Mouse (Mus musculus): Measurements from ENCODE around the gene Bola1.
A peak's percentile ranks its signal among the peaks of the same experiment; 100 is the strongest.

Gene Bola1

DNA sequence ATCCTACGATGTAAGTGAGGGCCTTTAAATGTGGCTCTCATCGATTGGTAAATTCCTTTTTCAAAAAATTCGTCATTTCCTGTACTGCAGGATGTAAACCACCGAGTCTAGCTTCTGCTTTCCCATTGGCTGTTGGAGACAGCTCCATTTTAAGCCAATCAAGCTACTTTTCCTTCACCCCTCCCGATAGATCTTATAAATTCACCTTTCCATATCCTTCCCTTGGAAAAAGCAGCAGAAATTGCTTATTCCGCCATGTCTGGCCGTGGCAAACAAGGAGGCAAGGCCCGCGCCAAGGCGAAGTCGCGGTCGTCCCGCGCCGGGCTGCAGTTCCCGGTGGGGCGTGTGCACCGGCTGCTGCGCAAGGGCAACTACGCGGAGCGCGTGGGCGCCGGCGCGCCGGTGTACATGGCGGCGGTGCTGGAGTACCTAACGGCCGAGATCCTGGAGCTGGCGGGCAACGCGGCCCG is at the start of gene Bola1, which contains the start of gene Hist2h2ab:
Gene Bola1 (minus strand): TSS at position 49 of the 470 bp plus-strand sequence.
Gene Hist2h2ab (plus strand): TSS at position 205 of the 470 bp plus-strand sequence.
- DNase-seq (ENCODE audit: low spot score): peak; percentile 78

DNA sequence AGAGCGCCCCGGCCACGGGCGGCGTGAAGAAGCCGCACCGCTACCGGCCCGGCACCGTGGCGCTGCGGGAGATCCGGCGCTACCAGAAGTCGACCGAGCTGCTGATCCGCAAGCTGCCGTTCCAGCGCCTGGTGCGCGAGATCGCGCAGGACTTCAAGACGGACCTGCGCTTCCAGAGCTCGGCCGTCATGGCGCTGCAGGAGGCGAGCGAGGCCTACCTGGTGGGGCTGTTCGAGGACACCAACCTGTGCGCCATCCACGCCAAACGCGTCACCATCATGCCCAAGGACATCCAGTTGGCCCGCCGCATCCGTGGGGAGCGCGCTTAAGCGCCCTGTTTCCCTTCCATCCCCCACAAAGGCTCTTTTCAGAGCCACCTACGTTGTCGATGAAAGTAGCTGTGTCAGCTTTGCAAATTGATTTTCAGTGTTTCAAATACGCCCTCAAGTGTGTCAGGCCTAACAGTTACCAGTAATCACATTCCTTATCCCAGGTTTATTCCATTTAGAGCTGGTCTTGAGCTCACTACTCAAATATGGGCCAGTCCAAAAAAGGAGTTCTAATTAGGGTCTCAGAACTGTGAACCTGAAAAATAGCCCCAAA is 49.4 kb upstream of the Bola1 start:
- DNase-seq (ENCODE audit: low spot score): peak; percentile 63

DNA sequence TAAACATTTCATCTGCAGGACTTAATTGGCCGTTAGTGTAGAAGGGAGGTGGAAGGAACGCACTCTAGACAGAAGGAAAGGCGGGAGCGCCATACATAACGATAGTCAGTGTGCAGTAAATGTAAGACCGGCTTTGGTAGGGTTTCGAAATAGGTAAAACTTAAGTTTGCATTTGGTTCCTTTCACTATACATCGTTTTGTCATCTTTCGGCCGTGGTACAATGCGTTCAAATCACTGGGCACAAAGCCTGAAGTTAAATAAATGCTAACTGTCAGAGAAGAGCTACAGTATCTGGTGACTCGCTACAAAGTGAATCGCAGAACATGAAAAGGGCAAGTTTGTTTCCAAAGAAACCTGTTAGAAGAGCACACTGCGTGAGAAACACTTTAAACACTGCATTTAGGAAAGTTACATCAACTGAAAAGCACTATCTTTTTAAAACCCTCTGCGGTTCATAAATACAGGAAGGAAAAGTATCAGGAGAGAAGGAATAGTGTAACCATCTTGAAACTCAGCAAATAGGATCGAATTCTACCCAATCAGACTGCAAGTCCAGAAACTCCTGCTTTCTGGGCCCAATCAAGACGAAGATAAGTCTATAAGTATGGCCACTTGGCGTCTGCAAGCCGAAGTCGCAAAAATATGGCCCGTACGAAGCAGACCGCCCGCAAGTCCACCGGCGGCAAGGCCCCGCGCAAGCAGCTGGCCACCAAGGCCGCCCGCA is 48.7 kb upstream of the Bola1 start, which contains the start of gene Hist2h3b:
Gene Hist2h3b (plus strand): TSS at position 604 of the 725 bp plus-strand sequence.
- peak; percentile 81 for DNase-seq (ENCODE audit: low spot score)

DNA sequence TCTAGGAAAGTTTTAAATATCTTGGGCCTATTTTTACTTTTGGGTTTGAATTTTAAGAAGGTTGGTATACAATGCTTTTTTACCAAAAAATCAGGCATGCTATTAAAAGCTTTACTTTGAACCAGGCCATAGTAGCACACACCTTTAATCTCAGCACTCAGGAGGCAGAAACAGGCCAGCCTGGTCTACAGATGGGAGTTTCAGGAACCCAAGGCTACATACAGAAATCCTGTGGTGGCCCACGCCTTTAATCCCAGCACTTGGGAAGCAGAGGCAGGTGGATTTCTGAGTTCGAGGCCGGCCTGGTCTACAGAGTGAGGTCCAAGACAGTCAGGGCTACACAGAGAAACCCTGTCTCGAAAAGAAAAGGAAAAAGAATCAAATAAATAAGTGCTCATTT is 48.0 kb upstream of the Bola1 start:
- no peak for DNase-seq (ENCODE audit: low spot score)

DNA sequence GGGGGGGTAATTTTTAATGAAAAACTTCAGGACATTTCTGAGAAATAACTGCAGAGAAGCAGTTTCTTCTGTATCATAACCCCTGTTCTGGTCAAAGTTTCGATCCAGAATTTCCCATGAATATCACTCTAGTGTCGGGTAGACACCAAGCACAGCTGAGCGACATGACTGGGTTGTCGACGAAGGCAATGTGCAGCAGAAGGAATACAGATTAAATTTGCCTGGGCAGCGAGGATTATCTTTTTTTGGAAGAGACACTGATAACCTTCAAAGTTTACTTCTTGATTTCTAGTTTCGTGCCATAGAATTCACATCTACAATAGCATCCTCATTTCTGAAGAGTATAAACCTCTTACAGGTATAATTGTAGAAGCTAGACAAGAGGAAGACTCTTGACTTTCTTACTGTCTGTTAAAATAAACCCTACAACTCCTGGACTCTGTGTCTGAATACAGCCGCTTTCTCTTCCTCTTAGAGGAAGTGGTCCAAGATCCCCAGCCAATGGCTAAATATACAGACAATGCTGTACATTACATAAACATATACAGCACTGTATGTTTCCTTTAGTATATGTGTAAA is 46.7 kb upstream of the Bola1 start:
- DNase-seq (ENCODE audit: low spot score): no peak

DNA sequence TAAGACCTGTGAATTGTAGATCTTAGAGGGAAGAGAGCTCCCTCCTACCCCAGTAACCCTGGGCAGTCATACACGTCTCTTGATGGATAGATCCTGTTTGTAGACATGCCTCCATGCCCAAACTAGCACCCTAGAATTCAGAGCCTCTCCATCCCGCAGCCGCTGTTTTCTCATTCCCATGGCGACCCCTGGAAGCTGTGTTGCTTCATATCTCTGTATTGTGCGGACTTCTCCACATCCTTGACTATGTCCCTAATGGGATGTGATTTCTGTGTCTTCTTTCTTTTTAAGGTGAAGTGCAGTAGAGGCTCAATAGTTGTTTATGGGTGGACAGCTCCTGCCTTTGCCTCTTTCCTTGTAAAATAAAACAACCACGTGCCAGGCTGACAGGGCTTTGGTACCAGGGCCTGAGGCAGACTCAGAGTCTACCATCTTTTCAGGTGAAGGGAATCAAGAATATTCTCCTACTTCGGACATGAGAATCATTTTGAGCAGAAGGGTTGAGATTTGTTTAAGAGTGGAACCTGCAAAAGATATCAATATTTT is 45.0 kb upstream of the Bola1 start:
- DNase-seq (ENCODE audit: low spot score): no peak

DNA sequence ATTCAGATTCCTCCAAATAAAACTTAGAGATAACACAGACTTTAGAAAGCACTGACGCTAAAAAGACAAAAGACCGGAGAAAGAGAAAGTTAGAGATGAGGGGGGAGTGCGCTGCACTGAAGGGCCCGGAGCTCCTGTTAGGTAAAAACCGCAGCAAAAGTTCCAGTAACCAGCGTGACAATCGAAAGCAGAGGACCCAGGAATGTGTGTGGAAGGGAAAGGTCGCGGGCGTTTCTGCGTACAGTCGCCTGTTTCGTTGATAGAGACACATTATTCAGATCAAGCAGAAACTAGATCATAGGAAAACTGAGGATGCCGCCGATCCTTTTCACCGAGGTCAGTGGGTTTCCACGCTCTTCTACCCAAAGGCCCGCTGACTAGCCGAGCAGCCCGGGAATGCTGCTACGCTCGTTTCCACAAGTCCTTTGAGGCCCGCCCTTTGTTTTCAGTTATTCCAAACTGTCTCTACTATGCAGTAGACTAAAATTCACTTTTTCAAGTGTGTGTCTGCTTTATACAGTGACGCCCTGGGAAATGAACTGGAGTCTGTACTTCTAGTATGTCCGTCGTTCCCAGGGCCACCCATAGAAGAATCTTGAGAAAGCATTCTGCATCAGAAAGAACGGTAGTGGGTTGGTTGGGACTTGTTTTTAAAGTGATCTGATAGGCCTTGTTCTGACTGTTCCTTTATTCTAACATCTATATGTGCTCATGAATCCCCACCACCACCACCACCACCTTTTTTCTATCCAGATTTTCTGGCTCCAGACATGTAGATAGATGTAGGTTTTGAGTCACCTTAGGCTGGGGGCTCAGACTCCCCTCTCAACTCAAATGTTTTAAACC is 44.3 kb upstream of the Bola1 start:
- peak; percentile 57 for DNase-seq (ENCODE audit: low spot score)

DNA sequence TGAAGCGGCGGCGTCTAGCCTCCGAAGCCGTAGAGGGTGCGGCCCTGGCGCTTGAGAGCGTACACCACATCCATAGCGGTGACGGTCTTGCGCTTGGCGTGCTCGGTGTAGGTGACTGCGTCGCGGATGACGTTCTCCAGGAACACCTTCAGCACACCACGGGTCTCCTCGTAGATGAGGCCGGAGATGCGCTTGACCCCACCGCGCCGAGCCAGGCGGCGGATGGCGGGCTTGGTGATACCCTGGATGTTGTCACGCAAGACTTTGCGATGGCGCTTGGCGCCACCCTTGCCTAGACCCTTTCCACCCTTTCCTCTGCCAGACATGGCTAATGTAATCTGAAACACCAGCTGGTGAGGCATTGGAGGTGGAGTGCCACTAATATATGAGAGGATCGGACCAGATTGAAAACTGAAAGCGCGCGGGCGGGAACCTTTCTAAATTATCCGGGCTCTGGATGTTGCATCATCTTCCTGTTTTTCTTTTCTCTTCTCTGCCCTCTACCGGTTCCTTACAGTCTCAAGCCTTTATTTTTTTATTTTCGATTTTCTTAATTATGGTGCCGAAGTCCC is 43.6 kb upstream of the Bola1 start, which contains the start of gene Hist2h4:
Gene Hist2h4 (minus strand): TSS at position 333 of the 572 bp plus-strand sequence.
- peak; percentile 97 for DNase-seq (ENCODE audit: low spot score)

DNA sequence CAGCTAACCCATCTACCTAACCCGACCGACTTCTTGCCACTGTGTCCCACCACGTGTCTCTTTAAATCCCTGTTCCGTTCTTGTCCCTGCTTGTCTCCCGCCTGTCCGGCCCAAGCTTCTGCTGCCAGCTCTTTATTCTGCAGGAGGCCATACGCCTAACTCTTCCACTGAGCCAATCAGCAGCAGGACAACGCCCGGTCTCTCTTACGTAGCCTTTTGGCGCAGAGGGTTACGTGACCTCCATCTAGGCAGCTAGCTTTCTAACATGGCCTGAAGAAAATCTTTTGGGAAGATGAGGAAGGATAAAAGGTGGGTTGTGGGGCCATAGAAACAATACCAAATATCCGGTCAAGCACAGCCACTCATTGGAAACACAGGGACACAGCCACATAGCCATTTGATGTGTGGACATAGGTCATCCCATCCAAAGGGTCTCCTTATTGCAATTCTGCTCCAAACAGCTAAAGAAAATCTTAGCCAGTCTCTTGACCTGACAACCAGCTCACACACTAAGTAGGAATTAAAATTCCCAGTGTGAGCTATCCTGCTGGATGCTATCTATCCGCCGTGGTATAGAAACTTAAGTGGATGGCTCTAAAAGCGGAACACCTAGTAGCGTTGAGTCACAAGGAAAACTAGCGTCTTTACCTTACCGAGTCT is 42.8 kb upstream of the Bola1 start:
- DNase-seq (ENCODE audit: low spot score): peak; percentile 79

DNA sequence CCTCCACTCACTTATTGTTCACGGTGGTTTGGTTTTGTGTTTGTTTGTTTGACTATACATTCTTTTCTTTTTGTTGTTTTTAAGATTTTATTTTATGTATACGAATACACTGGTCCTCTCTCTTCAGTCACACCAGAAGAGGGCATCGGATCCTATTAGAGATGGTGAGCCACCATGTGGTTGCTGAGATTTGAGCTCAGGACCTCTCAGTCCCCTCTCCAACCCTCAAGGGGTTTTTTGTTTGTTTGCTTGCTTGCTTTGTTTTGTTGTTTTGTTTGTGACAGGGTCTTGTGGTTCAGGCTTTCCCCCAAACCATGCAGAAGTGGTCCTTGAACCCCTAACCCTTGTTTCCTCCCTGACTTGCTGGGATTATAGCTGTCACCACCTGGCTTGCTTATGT is 42.1 kb upstream of the Bola1 start:
- DNase-seq (ENCODE audit: low spot score): no peak

DNA sequence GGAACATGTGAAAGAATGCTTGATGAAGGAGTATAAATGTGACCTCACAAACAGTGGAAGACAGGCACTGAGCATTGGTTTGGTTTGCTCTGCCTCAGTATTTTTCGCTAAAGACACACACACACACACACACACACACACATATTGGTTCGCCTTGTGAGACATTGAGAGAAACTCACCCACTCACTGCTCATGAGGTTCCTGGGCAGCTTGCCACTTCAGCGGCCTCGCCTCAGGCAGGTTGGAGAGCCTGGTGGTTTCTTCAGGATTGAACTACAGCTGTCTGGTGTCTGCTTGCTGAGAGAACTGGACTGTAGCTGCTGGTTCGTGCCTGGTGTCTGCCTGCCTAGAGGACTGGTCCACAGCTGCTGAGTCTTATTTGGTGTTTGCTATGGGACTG is 40.7 kb upstream of the Bola1 start:
- DNase-seq (ENCODE audit: low spot score): no peak

DNA sequence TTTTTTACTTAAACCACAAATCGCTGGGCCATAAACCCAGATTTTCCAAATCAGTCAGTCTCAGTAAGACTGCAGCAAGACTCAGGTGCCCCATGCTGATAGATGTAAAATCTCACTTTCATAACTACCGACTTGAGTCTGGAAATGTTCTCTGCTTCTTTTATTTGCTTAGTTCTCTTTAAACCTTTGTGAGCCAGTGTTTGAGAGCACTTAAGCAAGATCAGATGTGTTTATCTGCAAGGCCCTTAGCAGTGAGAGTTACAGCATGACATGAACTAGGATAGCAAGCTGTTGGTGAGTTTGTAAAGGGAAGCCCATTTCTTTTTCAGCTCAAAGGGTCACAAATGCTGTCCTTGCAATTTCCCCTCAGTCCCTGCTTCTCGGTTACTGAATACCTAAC is 37.7 kb upstream of the Bola1 start:
- no peak for DNase-seq (ENCODE audit: low spot score)

DNA sequence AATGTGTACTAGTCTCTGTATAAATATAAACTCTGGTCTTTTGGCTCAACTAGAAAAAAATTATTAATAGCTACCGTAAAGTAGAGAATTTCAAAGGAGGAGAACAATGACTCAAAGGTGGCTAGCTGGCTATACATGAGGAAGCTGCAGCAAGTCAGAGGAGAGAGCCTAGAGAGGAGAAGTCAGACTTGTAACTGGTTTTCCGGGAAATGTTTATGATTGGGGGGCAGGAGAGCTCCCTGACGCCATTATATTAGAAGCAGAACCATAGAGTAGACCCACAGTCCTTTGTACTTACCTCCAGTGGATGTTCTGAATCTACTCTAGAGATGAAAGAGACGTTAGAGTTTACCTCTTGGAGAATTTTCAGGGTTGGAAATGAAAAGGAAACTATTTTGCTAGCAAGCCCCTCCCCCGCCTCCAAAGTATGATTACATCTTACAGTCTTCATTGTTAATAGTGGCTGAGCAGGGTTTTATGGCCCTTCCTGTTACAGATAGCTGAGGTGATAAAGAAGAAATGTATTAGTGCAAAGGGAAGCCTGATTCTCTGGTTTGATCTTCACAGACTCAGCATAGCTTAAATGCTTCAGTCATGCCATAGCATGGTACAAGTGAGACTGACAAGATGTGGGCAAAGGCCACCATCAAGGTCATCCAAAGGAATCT is 36.6 kb upstream of the Bola1 start:
- DNase-seq (ENCODE audit: low spot score): no peak

DNA sequence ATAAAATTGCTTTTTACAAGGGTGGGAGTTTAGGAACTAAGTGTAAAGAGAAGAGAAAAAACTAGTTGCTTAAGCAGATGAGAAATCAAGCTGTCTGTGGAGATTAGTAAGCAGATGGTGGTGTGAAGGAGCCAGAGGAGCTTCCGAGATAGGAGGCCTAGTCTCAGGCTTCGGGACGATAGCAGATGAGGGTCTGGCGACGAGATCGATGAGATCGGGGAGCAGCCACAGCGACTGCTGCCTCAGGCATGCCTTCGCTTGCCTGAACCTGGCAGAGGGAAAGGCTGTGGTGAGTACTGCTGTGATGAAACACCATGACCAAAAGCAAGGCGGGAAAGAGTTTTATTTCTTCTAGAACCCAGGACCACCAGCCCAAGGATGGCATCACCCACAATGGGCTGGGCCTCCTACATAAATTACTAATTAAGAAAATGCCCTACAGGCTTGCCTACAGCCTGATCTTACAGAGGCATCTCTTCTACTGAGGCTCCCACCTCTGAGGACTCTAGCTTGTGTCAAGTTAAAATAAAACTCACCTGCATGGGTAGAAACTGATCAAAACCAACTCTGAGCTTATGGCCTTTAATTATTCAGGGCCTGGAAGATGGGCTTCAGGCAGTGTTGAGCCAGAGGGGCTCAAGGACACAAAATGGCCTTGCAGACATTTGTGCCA is 35.3 kb upstream of the Bola1 start:
- DNase-seq (ENCODE audit: low spot score): no peak

DNA sequence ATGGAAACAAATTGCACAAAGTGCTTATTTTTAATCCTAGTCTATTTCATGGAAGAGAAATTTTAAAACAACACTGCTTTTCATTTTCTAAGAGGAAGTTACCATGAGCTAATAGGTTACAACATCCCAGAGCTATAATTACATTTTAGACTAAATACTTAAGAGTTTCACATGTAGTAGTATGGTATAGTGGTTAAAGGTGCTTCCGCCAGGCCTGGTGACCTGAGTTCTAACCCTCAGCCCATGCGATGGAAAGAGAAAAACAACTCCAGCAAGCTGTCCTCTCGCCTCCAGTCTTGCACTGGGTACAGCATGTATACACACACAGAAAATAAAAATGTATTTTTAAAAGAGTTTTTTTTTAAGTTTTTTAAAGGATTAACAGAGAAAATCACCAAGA is 32.3 kb upstream of the Bola1 start:
- DNase-seq (ENCODE audit: low spot score): no peak

DNA sequence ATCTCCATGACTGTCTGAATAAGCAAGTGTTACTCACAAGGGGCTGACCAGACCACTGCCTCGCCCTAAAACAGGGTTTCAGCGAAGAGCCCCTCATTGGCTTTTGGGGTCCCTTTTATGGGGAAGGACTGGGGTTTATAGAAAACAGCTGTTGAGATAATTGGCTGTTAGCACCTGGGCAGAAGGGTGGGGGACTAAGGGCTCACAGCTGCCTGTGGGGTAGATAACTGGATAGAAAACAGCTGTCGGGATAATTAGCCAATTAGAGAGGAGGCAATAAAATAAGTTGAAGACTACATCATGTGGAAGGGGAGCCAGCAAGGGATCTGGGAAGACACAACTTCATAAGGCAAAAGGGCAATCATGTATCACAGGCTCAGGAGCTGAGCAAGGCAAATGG is 31.4 kb upstream of the Bola1 start:
- DNase-seq (ENCODE audit: low spot score): no peak

DNA sequence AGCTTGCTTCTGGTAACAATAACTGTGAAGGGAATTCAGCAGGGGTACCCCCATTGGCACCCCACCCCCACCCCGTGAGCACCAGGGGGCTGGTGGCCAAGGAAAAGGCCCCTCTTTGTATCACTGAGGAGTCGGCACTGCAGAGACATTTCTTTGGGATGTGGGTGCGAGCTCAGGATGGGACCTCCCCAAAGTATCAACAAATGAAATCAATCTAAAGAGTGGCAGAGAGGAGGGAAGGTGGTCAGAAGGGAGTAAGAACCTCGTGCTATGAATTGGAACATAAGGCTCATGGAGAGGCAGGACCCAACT is 29.5 kb upstream of the Bola1 start:
- no peak for DNase-seq (ENCODE audit: low spot score)

DNA sequence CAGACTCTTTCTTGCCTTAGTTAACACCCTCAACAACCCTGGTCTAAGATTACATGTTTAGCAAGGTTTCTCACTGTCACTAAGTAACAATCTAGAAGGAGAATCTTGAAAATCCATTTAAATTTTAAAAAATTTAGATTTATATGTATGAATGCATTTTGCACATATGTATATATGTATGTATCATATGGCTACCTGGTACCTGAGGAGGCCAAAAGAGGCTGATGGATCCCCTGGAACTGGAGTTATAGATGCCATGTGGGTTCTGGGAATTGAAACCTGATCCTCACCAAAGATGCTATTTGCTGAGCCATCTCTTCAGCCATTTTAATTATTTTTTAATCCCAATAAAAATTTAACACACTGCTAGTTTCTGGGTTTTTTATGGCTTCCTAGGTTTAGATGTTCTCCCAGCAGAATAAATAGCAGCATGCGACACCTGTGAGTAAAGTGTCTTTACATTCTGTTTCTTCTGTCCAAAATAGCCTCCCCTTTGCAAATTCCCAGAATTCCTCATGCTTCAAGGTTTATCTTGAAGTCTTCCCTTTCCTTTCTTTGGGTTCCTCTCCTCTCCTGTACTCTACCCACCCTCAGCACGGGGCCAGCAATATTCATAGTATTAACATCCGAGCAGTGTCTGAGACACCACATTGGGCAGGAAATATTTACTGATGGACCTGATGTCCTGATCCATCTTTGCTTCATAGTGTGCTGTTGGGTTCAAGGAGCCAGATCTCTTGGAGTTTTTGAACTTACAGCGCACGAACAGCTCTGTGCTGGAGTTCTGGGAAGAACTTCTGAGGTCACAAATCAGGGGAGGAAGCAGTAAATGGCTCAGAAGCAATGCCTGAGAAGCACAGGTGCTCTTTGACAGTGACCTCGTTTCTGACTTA is 28.9 kb upstream of the Bola1 start:
- DNase-seq (ENCODE audit: low spot score): no peak

Data from spleen, adult 12 weeks (tissue).